Mouse (Mus musculus) CD4-positive naive resting alpha-beta T cell, adult 57 days (primary cell): ENCODE measurements around the gene Aasdh. TPM values are rescaled to one million over a fixed set of nuclear protein-coding genes. Genes with fewer than 3 reads are reported as not detected.

Experiments
- total RNA-seq: library from RNA; stranded (reverse); gene quantifications from one replicate; pipeline ENCODE4 v1.2.4, GENCODE M21; 2023

The Aasdh gene
- total RNA-seq: 24.5 TPM

DNA sequence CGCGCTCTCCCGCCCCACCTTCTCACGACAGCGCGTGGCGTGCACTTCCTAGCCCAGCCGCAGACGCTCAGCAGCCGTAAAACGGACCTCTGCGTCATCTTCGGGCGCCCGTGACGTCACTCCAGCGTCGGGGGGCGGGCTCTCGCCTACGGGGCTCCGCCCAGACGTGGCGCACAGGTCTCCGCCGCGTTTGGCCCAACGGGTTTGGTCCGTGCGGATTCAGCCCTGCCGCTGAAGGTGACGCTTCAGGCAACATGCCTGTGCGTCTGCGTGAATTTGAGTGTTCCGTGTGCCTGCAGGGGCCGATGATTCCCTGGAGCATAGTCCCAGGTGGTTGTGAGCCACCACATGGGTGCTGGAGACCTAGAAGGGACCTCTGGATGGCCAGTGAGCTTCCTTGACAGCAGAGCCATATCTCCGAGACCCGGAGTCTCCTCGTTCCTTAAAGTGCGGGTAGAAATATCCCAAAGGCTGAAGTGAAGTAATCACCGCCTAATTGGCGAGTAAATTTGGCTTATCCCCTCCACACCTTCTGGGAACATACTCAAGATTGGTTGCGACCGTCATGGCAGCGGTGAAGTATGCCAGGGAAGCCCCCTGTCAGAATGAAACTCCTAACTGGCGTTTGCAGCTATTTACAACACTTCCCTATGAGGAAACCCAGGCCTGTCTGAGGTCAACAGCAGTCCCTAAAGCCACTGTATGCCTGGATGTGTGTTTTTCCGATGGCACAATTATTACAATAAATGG, at the start of gene Aasdh:
Gene Aasdh (minus strand): TSS at position 110 of the 750 bp plus-strand sequence.

DNA sequence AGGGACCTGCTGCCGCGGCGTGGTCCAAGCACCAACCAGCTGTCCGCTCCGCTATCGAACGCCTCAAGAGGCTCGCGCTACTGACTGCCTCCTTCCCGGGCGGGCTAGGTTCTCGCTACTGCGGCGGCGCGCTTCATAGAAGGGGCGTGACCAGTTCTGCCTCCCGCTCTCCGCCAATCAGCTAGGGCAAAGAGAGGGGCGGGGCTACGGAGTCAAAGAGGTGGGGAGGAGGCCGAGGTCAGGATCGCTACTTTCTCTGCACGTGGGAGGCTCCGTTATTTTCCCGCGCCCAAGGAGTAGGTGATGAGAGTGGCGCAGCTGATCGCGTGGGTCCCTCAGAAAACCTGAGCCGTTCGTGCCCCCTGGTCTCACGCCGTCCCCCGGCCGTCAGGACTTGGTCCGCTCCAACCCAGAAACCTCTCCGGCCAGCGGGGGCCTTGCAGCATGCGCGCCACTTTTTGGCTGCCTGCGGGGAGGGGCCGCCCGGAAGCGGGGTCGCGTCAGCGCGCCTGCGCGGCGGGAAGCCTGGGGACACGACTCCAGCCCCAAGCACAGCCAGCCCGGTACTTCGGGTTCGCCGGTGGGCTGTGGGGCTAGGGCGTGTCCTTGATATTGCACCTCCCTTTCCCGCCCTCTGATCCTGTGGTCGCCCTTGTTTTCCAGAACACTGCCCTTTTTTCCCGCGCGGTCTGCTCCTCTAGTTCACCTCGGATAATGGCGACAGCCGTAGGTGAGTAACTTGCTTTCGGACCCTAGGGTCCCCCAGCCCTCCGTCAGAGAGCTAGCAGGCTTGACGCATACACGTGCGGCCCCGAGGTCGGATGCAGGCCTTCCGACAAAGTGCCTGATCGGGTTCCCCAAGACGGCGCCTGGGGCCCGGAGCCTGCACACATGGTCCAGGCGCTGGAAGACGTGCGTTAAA, 46.1 kb upstream of the Aasdh start, which contains the start of the genes Paics and Ppat:
Gene Paics (plus strand): TSS at position 202 of the 922 bp plus-strand sequence.
Gene Ppat (minus strand): TSS at position 473 of the 922 bp plus-strand sequence.

Other genes starting within 250 kb of the Aasdh start
- gene C530008M17Rik, start 249.0 kb downstream of the Aasdh start, total RNA-seq: 2.1 TPM
- 88.0 TPM for gene Paics, start 45.8 kb upstream of the Aasdh start, total RNA-seq
- gene Ppat, start 46.1 kb upstream of the Aasdh start, total RNA-seq: 28.1 TPM
- 147 TPM for gene Srp72, start 69.2 kb upstream of the Aasdh start, total RNA-seq
- 2.0 TPM for gene Arl9, start 98.5 kb upstream of the Aasdh start, total RNA-seq
- gene Thegl, start 110.5 kb upstream of the Aasdh start, total RNA-seq: not detected
- 19.6 TPM for gene Hopx, start 209.6 kb upstream of the Aasdh start, total RNA-seq